Mouse (Mus musculus): Measurements from ENCODE around the gene Mif. TPM values are rescaled to one million over a fixed set of nuclear protein-coding genes. Genes with fewer than 3 reads are reported as not detected.

Mif gene
- total and polyA plus RNA-seq, 3 experiments: 1,217 to 2,151 (median 2,072) TPM

GRCm38 (mm10) chr10:75893089-75893750 lies 33.2 kb upstream of the Mif start, which contains the start of gene Derl3:
Derl3 (plus strand) TSS chr10:75893413.
- Histone ChIP-seq H3K4me1 (ENCODE audit: control insufficient read depth in 1 of 2, insufficient read depth in 2 of 2) (peaks cover 33 to 72% of the 10 kb centered on the region in 2 experiments), H3K27ac (ENCODE audit: insufficient read depth, low read depth) (peak within 1 kb of the TSS; percentile 99), H3K4me2 (ENCODE audit: insufficient read depth, low read depth, poor library complexity, severe bottlenecking) (peak within 1 kb of the TSS; percentile 76), H3K4me3 (replicated peaks in 1 of 3; ENCODE audit: low read depth in 2 of 3, low read length in 2 of 3, poor library complexity in 1 of 3) (peak within 1 kb of the TSS; percentile 47 to 63 (median 55)), H3K79me2 (replicated peaks; ENCODE audit: control insufficient read depth, extremely low read depth, insufficient read depth, poor library complexity, severe bottlenecking) (no peaks in the 10 kb centered on the region), H3K27me3 (replicated peaks) (no peaks in the 10 kb centered on the region), H3K9ac (ENCODE audit: insufficient read depth, low read depth) (peak within 1 kb of the TSS; percentile 9; the same call in 1 of the 2 replicates), H3K36me3 (replicated peaks in 1 of 2; ENCODE audit: control insufficient read depth in 1 of 2, insufficient read depth in 1 of 2, low read length in 1 of 2) (peaks cover 7 to 43% of the 10 kb centered on the region in 2 experiments), H3K9me3 (replicated peaks; ENCODE audit: low read length) (no peaks in the 10 kb centered on the region)
- TF ChIP-seq NELFE (IDR thresholded peaks at IDR 0.05; ENCODE audit: low read depth, low read length) (no peak), MXI1 (IDR thresholded peaks at IDR 0.05; ENCODE audit: low read depth, low read length) (peak; percentile 89), BHLHE40 (IDR thresholded peaks at IDR 0.05; ENCODE audit: low read depth, low read length) (peak; percentile 62), JUN (IDR thresholded peaks at IDR 0.05; ENCODE audit: insufficient read depth, low read depth, low read length) (no peak), POLR2A (IDR thresholded peaks at IDR 0.05; ENCODE audit: low read depth, low read length) (peak; percentile 46), KAT2A (IDR thresholded peaks at IDR 0.05; ENCODE audit: insufficient replicate concordance, low read length) (0 out of 2 replicates have a peak, but pooled peaks have one; percentile 34), MEF2A (IDR thresholded peaks at IDR 0.05; ENCODE audit: borderline replicate concordance, low read depth, low read length) (no peak), MAFK (IDR thresholded peaks at IDR 0.05; ENCODE audit: insufficient replicate concordance, low read length) (no peak), ZMIZ1 (IDR thresholded peaks at IDR 0.05; ENCODE audit: low read depth, low read length) (no peak), MYC (IDR thresholded peaks at IDR 0.05; ENCODE audit: low read depth, low read length) (peak; percentile 55; the same call in 1 of the 2 replicates), CTCF (conservative IDR thresholded peaks at IDR 0.05 in 1 of 2, IDR thresholded peaks at IDR 0.05 in 1 of 2; ENCODE audit: low read depth in 2 of 2, low read length in 2 of 2) (no peak), SMC3 (IDR thresholded peaks at IDR 0.05; ENCODE audit: low read depth, low read length) (no peak), TBP (conservative IDR thresholded peaks at IDR 0.05; ENCODE audit: low read depth, low read length) (no peak), HCFC1 (IDR thresholded peaks at IDR 0.05; ENCODE audit: low read depth, low read length) (peak; percentile 62), ZKSCAN1 (IDR thresholded peaks at IDR 0.05; ENCODE audit: borderline replicate concordance, low read depth, low read length) (no peak), IRF4 (IDR thresholded peaks at IDR 0.05; ENCODE audit: low read depth, low read length) (peak; percentile 19; the same call in 1 of the 2 replicates), ELF1 (IDR thresholded peaks at IDR 0.05; ENCODE audit: low read depth, low read length) (peak; percentile 73), JUND (conservative IDR thresholded peaks at IDR 0.05; ENCODE audit: low read depth, low read length) (no peak), MAX (IDR thresholded peaks at IDR 0.05; ENCODE audit: low read length) (peak; percentile 99), E2F4 (IDR thresholded peaks at IDR 0.05; ENCODE audit: insufficient replicate concordance, low read depth, low read length) (no peak), PAX5 (IDR thresholded peaks at IDR 0.05; ENCODE audit: low read length) (no peak), RCOR1 (conservative IDR thresholded peaks at IDR 0.05; ENCODE audit: low read depth, low read length) (no peak), NRF1 (IDR thresholded peaks at IDR 0.05; ENCODE audit: low read depth, low read length) (0 out of 2 replicates have a peak, but pooled peaks have one; percentile 22), RAD21 (IDR thresholded peaks at IDR 0.05; ENCODE audit: low read depth, low read length) (no peak), ZNF384 (IDR thresholded peaks at IDR 0.05; ENCODE audit: low read depth, low read length) (no peak), USF1 (IDR thresholded peaks at IDR 0.05; ENCODE audit: low read depth, low read length) (peak; percentile 78), ZC3H11A (IDR thresholded peaks at IDR 0.05; ENCODE audit: low read depth, low read length) (no peak), SIN3A (IDR thresholded peaks at IDR 0.05; ENCODE audit: low read length) (peak; percentile 99), CHD2 (IDR thresholded peaks at IDR 0.05; ENCODE audit: low read length) (peak; percentile 85), UBTF (IDR thresholded peaks at IDR 0.05; ENCODE audit: low read depth, low read length) (no peak), MAZ (IDR thresholded peaks at IDR 0.05; ENCODE audit: low read depth, low read length) (peak; percentile 38; the same call in 1 of the 2 replicates), GABPA (IDR thresholded peaks at IDR 0.05; ENCODE audit: insufficient replicate concordance, low read depth, low read length) (no peak), USF2 (conservative IDR thresholded peaks at IDR 0.05; ENCODE audit: low read depth, low read length) (peak; percentile 51), ETS1 (conservative IDR thresholded peaks at IDR 0.05; ENCODE audit: low read depth, low read length) (no peak), EP300 (IDR thresholded peaks at IDR 0.05; ENCODE audit: low read length) (no peak), CHD1 (IDR thresholded peaks at IDR 0.05; ENCODE audit: low read depth, low read length) (no peak), POLR2AphosphoS2 (IDR thresholded peaks at IDR 0.05; ENCODE audit: low read depth, low read length) (no peak; the same call in none of the 2 replicates), TCF12 (IDR thresholded peaks at IDR 0.05; ENCODE audit: low read depth, low read length) (peak; percentile 41)
- dilution Hi-C loops (cut with MboI; ENCODE audit: extremely low pct_ligation_motif_present, extremely low pct_unique_long_range_greater_than_20kb, low sequenced_read_pairs): no loop called here
- in situ Hi-C loops (cut with MboI; ENCODE audit: low pct_ligation_motif_present, low pct_unique_long_range_greater_than_20kb, low sequenced_read_pairs): no loop called here
- peak; percentile 100 for DNase-seq (ENCODE audit: extremely low read depth)
